Mouse (Mus musculus) erythroblast, embryonic 14.5 days (primary cell): Measurements from ENCODE around the gene Mpz.

Source experiments
- GATA1 ChIP-seq: IDR thresholded peaks from 2 replicates; pipeline ENCODE4 v1.6.1; 2012; ENCODE audit warnings: low read length, inconsistent platforms, mixed read lengths
- TAL1 ChIP-seq: IDR thresholded peaks from 3 replicates; pipeline ENCODE4 v1.6.1; 2012; ENCODE audit warnings: low read length, inconsistent platforms, mixed read lengths

- TF ChIP-seq GATA1 (no peak), TAL1 (no peak)
These were observed 39.3 kb upstream of the Mpz start for GRCm38 (mm10) chr1:171111020-171111780.
